Comparison of ENCODE assay signal across 16 mouse cellular contexts in the genomic region with DNA sequence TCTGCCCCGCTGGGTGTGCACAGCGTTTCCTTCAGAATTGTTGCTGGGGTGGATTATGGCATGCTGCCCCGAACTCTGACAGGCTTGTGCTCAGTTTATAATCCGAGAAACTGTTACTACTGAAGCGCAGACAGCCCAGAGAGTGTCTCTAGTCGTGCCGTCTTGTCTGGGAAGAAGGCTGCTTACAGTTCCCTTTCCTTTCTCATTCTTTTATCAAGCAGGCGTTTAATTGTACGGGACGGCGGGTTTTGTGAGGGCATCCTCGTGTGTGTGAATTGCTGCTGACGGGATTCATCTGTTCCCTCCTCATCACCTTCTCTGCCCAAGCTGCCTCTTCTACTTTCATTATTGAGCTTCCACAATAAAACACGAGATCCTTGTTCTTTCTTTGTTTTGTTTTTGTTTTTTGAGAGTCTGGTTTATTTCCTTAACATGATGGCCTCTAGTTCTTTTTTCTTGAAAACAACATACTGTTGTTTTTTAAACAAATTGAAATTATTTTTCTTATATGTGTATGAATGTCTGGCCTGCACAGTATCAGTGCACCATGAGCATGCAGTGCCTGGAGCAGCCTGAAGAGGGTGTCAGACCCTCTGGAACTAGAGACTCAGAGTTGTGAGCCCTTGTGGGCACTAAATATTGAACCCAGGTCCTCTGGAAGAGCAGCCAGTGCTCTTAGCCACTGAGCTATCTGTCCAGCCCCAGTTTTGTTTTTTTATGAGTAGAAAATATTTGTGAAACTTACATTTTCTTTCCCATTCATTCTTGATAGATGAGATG. TPM values are rescaled to one million over a fixed set of nuclear protein-coding genes. Genes with fewer than 3 reads are reported as not detected.
DNase-seq lines count a peak whose midpoint lies in the region; ATAC-seq and TF ChIP-seq lines count a peak whose summit lies in the region.
"Had no signal": no experiment of that assay in that cellular context is flagged by ENCODE, and none has a peak within 500 bp of the region (broad histone marks: within the 10 kb centered on the region; RNA-seq: fewer than 3 reads in every experiment).

No protein-coding gene starts in this region.

- in situ Hi-C loops in Patski (cut with MboI; ENCODE audit: low pct_unique_long_range_greater_than_20kb) = no loop called here

- H3K4me2 ChIP-seq in heart, embryonic 16.5 days (ENCODE audit: low read depth, low read length) = 0 out of 2 replicates have a peak overlapping the region, but pooled peaks have one; percentile 2
- no peak overlapping the region for H3K4me2 ChIP-seq in liver, postnatal 0 days (ENCODE audit: low read depth, low read length)
- H3K4me2 ChIP-seq in liver, embryonic 12.5 days = no peak overlapping the region
- H3K4me2 ChIP-seq: hindbrain, embryonic 13.5 days; liver, embryonic 15.5 days had no signal

- DNase-seq in heart, adult 8-10 months (ENCODE audit: low spot score) = no peak
- DNase-seq in liver, postnatal 0 days = no peak
- no peak for DNase-seq in Patski (ENCODE audit: low read depth, low spot score)
- DNase-seq in right cerebral cortex, postnatal 25 days = no peak
- DNase-seq in kidney, postnatal 4 days = no peak
- DNase-seq: adrenal gland, postnatal 25 days; cerebellum, postnatal 14 days; kidney, adult 9 months; thymus, postnatal 36 days had no signal

- CTCF ChIA-PET in Patski (lab: Charles Lee) = interaction anchor here (1.4 to 1.5 kb wide), 2 partner anchors 11 to 88 kb away, joined by 3 to 4 read pairs; no protein-coding TSS in a partner anchor

- WGBS in heart, embryonic 16.5 days = 56% methylated on average over 14 of the region's 14 CpGs
- WGBS in liver, postnatal 0 days (ENCODE audit: insufficient replicate concordance) = 77% methylated on average over 14 of the region's 14 CpGs
- WGBS in liver, embryonic 12.5 days (ENCODE audit: insufficient replicate concordance) = 71% methylated on average over 14 of the region's 14 CpGs

- peaks cover 7% of the 10 kb centered on the region for H3K9me3 ChIP-seq in heart, embryonic 16.5 days (replicated peaks; ENCODE audit: control insufficient read depth, low read length)
- 0 out of 2 replicates have a peak, but pooled peaks cover 2% of the 10 kb centered on the region for H3K9me3 ChIP-seq in liver, postnatal 0 days (ENCODE audit: low read length)
- no peaks in the 10 kb centered on the region for H3K9me3 ChIP-seq in liver, embryonic 12.5 days (replicated peaks)
- peaks cover 7% of the 10 kb centered on the region for H3K9me3 ChIP-seq in E14TG2a.4 (ENCODE audit: low read length)
- H3K9me3 ChIP-seq: hindbrain, embryonic 13.5 days; liver, embryonic 15.5 days had no signal

- POLR2A ChIA-PET in Patski (lab: Charles Lee) = no interaction called here

- no peak for TF ChIP-seq EP300 in liver, postnatal 0 days (IDR thresholded peaks at IDR 0.05; ENCODE audit: low read depth)

- no peak overlapping the region for H3K4me3 ChIP-seq in heart, embryonic 16.5 days (ENCODE audit: low read length)
- no peak overlapping the region for H3K4me3 ChIP-seq in liver, postnatal 0 days (ENCODE audit: low read depth, low read length)
- no peak overlapping the region for H3K4me3 ChIP-seq in liver, embryonic 12.5 days
- H3K4me3 ChIP-seq in E14TG2a.4 (replicated peaks; ENCODE audit: low read length) = no peak overlapping the region
- H3K4me3 ChIP-seq: hindbrain, embryonic 13.5 days; liver, embryonic 15.5 days; midbrain, embryonic 10.5 days had no signal

- no peak for ATAC-seq in heart, embryonic 16.5 days (replicated peaks; ENCODE audit: extremely low read depth, insufficient read depth, low FRiP score)
- ATAC-seq in liver, postnatal 0 days = no peak
- ATAC-seq in liver, embryonic 12.5 days = no peak
- ATAC-seq in Patski = no peak
- ATAC-seq: CD4-positive, CD25-positive, alpha-beta regulatory T cell, adult 4 months had no signal

- no peak overlapping the region for H3K27ac ChIP-seq in heart, embryonic 16.5 days (ENCODE audit: low read length)
- no peak overlapping the region for H3K27ac ChIP-seq in liver, postnatal 0 days (ENCODE audit: low read depth)
- no peak overlapping the region for H3K27ac ChIP-seq in liver, embryonic 12.5 days
- H3K27ac ChIP-seq: hindbrain, embryonic 13.5 days; liver, embryonic 15.5 days; midbrain, embryonic 10.5 days had no signal

- H3K4me1 ChIP-seq in heart, embryonic 16.5 days (ENCODE audit: control insufficient read depth, insufficient read depth, low read length) = no peaks in the 10 kb centered on the region
- H3K4me1 ChIP-seq in liver, postnatal 0 days (ENCODE audit: insufficient read depth) = no peaks in the 10 kb centered on the region
- H3K4me1 ChIP-seq in liver, embryonic 12.5 days = no peaks in the 10 kb centered on the region
- H3K4me1 ChIP-seq in E14TG2a.4 (replicated peaks; ENCODE audit: low read depth, low read length) = no peaks in the 10 kb centered on the region
- H3K4me1 ChIP-seq: liver, embryonic 15.5 days had no signal

- H3K9ac ChIP-seq in heart, embryonic 16.5 days (ENCODE audit: low read length) = no peak overlapping the region
- no peak overlapping the region for H3K9ac ChIP-seq in liver, postnatal 0 days (replicated peaks)
- no peak overlapping the region for H3K9ac ChIP-seq in liver, embryonic 12.5 days
- H3K9ac ChIP-seq: hindbrain, embryonic 13.5 days; liver, embryonic 15.5 days had no signal

- 0 out of 2 replicates have a peak, but pooled peaks cover 3% of the 10 kb centered on the region for H3K36me3 ChIP-seq in heart, embryonic 16.5 days (ENCODE audit: control insufficient read depth, insufficient read depth)
- H3K36me3 ChIP-seq in liver, postnatal 0 days (replicated peaks; ENCODE audit: insufficient read depth, low read length) = no peaks in the 10 kb centered on the region
- no peaks in the 10 kb centered on the region for H3K36me3 ChIP-seq in liver, embryonic 12.5 days
- no peaks in the 10 kb centered on the region for H3K36me3 ChIP-seq in E14TG2a.4 (ENCODE audit: insufficient read depth, low read length)
- H3K36me3 ChIP-seq: hindbrain, embryonic 13.5 days; liver, embryonic 15.5 days had no signal

- peak; percentile 19; the same call in 1 of the 2 replicates for TF ChIP-seq CTCF in liver, postnatal 0 days (IDR thresholded peaks at IDR 0.05; ENCODE audit: low read depth)
- TF ChIP-seq CTCF in E14TG2a.4 (conservative IDR thresholded peaks at IDR 0.05; ENCODE audit: low read length) = peak; percentile 58
- TF ChIP-seq CTCF in Patski (IDR thresholded peaks at IDR 0.05) = peak; percentile 50

- no peaks in the 10 kb centered on the region for H3K27me3 ChIP-seq in heart, embryonic 16.5 days (ENCODE audit: control insufficient read depth, insufficient read depth, low read length)
- H3K27me3 ChIP-seq in liver, postnatal 0 days (ENCODE audit: insufficient read depth, low read length) = no peaks in the 10 kb centered on the region
- no peaks in the 10 kb centered on the region for H3K27me3 ChIP-seq in liver, embryonic 12.5 days (replicated peaks)
- no peaks in the 10 kb centered on the region for H3K27me3 ChIP-seq in E14TG2a.4 (ENCODE audit: insufficient read depth, low read length)
- no peaks in the 10 kb centered on the region for H3K27me3 ChIP-seq in Patski
- H3K27me3 ChIP-seq: hindbrain, embryonic 13.5 days; liver, embryonic 15.5 days had no signal

RNA-seq across cellular contexts. Expression of a gene that starts 28.6 kb away (rescaled TPM):
- polyA plus RNA-seq in heart, embryonic 16.5 days (2015; fragmentation: Nextera tagmentation; extraction: Ambion mirVana) = 7.8 and 8.3 TPM in 2 replicates
- 1 to 10 TPM; 4.8 to 6.8 (median 5.6) TPM for total RNA-seq in heart, adult 8-10 months (2022)
- 0.38 and 0.43 TPM in 2 replicates for polyA plus RNA-seq in liver, postnatal 0 days (2015; fragmentation: Nextera tagmentation; extraction: Ambion mirVana)
- polyA plus RNA-seq in liver, embryonic 12.5 days (2016; fragmentation: Nextera tagmentation; extraction: Ambion mirVana) = 3.6 and 4.6 TPM in 2 replicates
- polyA plus RNA-seq in Patski (2021) = 215 TPM

Comparison
In these comparisons a context has a peak if more than half of its experiments do, and no peak if none do; other contexts are left out.
1. RNA of a gene that starts 28.6 kb away (polyA plus RNA-seq): 215 TPM in Patski (single experiment); 7.8 to 8.3 TPM in heart, embryonic 16.5 days, 3.6 to 4.6 TPM in liver, embryonic 12.5 days and 0.38 to 0.43 TPM in liver, postnatal 0 days; every median in the first group is over 10 times any median in the second.
2. Peak in every context shown above with its lines, with median percentiles within 50 percentile points of each other: CTCF ChIP-seq.